Mouse (Mus musculus) CH12.LX (cell line): ENCODE measurements around the gene Nptn. TPM values are rescaled to one million over a fixed set of nuclear protein-coding genes. Genes with fewer than 3 reads are reported as not detected.
A peak's percentile ranks its signal among the peaks of the same experiment; 100 is the strongest.

Experiments
- DNase-seq: peaks from one replicate; pipeline ENCODE4 v3.0.0-alpha.2; 2013; ENCODE audit errors: extremely low read depth
- H3K27ac ChIP-seq: 2 replicates; pipeline ENCODE4 v1.5.1; 2012; ENCODE audit warnings: low read depth, mild to moderate bottlenecking, control low read depth, moderate library complexity; ENCODE audit not compliant: insufficient read depth
- H3K27me3 ChIP-seq: replicated peaks from 2 replicates; pipeline ENCODE3; 2012; ENCODE audit warnings: inconsistent platforms
- H3K36me3 ChIP-seq, 2 experiments: replicated peaks in 1 of 2; 2 replicates each; pipeline versions ENCODE3 to v1.6.1; 2012; ENCODE audit warnings: inconsistent platforms in 1 of 2, low read length in 1 of 2, mild to moderate bottlenecking in 1 of 2, mixed read lengths in 1 of 2, moderate library complexity in 1 of 2; ENCODE audit not compliant: control insufficient read depth in 1 of 2, insufficient read depth in 1 of 2
- H3K4me1 ChIP-seq, 2 experiments: 2 replicates each; pipeline ENCODE4 v1.6.1; 2012; ENCODE audit warnings: inconsistent platforms in 1 of 2, moderate library complexity in 1 of 2; ENCODE audit not compliant: insufficient read depth in 2 of 2, control insufficient read depth in 1 of 2
- H3K4me2 ChIP-seq: 2 replicates; pipeline ENCODE4 v1.6.1; 2012; ENCODE audit warnings: low read depth, mild to moderate bottlenecking, control low read depth; ENCODE audit not compliant: poor library complexity, insufficient read depth, severe bottlenecking
- H3K4me3 ChIP-seq, 3 experiments: fragments of 150-350 bp in 1 of 3; sonication (generic) in 1 of 3; replicated peaks in 1 of 3; 2 replicates each; pipeline versions ENCODE3 to v1.5.1; 2011 to 2012; ENCODE audit warnings: low read depth in 2 of 3, low read length in 2 of 3, mild to moderate bottlenecking in 2 of 3, moderate library complexity in 2 of 3, control low read depth in 1 of 3, improper control_type of control experiment in 1 of 3, inconsistent platforms in 1 of 3, mixed read lengths in 1 of 3; ENCODE audit not compliant: poor library complexity in 1 of 3
- H3K79me2 ChIP-seq: replicated peaks from 2 replicates; pipeline ENCODE4 v1.6.1; 2012; ENCODE audit warnings: mild to moderate bottlenecking, moderate library complexity; ENCODE audit not compliant: control insufficient read depth, poor library complexity, insufficient read depth, severe bottlenecking; ENCODE audit errors: extremely low read depth
- H3K9ac ChIP-seq: 2 replicates; pipeline ENCODE4 v1.6.1; 2012; ENCODE audit warnings: low read depth, mild to moderate bottlenecking, control low read depth, moderate library complexity; ENCODE audit not compliant: insufficient read depth
- H3K9me3 ChIP-seq: replicated peaks from 2 replicates; pipeline ENCODE3; 2012; ENCODE audit warnings: low read length, inconsistent platforms, mixed read lengths
- CHD2 ChIP-seq: IDR thresholded peaks from 2 replicates; pipeline ENCODE4 v1.6.1; 2011; ENCODE audit warnings: low read length, improper control_type of control experiment
- ETS1 ChIP-seq: conservative IDR thresholded peaks from 2 replicates; pipeline ENCODE4 v1.6.1; 2012; ENCODE audit warnings: low read depth, mild to moderate bottlenecking, inconsistent platforms, low read length, improper control_type of control experiment, moderate library complexity
- MAFK ChIP-seq: IDR thresholded peaks from 2 replicates; pipeline ENCODE4 v1.6.1; 2011; ENCODE audit warnings: low read length, improper control_type of control experiment; ENCODE audit not compliant: insufficient replicate concordance
- MAZ ChIP-seq: IDR thresholded peaks from 2 replicates; pipeline ENCODE4 v1.6.1; 2012; ENCODE audit warnings: low read depth, mild to moderate bottlenecking, inconsistent platforms, low read length, improper control_type of control experiment, moderate library complexity
- NELFE ChIP-seq: IDR thresholded peaks from 2 replicates; pipeline ENCODE4 v1.6.1; 2011; ENCODE audit warnings: low read depth, low read length, improper control_type of control experiment
- RAD21 ChIP-seq: IDR thresholded peaks from 2 replicates; pipeline ENCODE4 v1.6.1; 2011; ENCODE audit warnings: low read depth, mild to moderate bottlenecking, low read length, improper control_type of control experiment, moderate library complexity
- SMC3 ChIP-seq: IDR thresholded peaks from 2 replicates; pipeline ENCODE4 v1.6.1; 2011; ENCODE audit warnings: low read depth, low read length, improper control_type of control experiment
- TBP ChIP-seq: conservative IDR thresholded peaks from 2 replicates; pipeline ENCODE4 v1.6.1; 2011; ENCODE audit warnings: low read depth, low read length, improper control_type of control experiment
- ZKSCAN1 ChIP-seq: IDR thresholded peaks from 2 replicates; pipeline ENCODE4 v1.6.1; 2012; ENCODE audit warnings: low read depth, inconsistent platforms, low read length, improper control_type of control experiment, borderline replicate concordance
- dilution Hi-C: fragments of 300-500 bp; cut with MboI; formaldehyde crosslinking; loops from 2 replicates; pipeline ENCODE4 v1.14.3; 2020; ENCODE audit warnings: low sequenced_read_pairs; ENCODE audit not compliant: extremely low pct_unique_long_range_greater_than_20kb, extremely low pct_ligation_motif_present
- in situ Hi-C: fragments of 300-500 bp; cut with MboI; formaldehyde crosslinking; loops from 3 replicates; pipeline ENCODE4 v1.14.3; 2019; ENCODE audit warnings: low sequenced_read_pairs, low pct_ligation_motif_present, low pct_unique_long_range_greater_than_20kb, mixed read lengths
- polyA plus RNA-seq: library from polyadenylated mRNA; unstranded; fragments of >175 nt; gene quantifications from 2 replicates; pipeline ENCODE4 v1.2.1, GENCODE M21; 2012; ENCODE audit warnings: low read depth; ENCODE audit not compliant: insufficient read length
- total RNA-seq, 2 experiments: library from RNA; depleted of rRNA; stranded (reverse); fragments of 300-350 nt in 1 of 2; fragments of >200 nt in 1 of 2; gene quantifications; 2 replicates each; pipeline ENCODE4 v1.2.3; 2012 to 2014

Nptn gene
- total and polyA plus RNA-seq, 3 experiments = 48.4 to 184 (median 175) TPM

DNA sequence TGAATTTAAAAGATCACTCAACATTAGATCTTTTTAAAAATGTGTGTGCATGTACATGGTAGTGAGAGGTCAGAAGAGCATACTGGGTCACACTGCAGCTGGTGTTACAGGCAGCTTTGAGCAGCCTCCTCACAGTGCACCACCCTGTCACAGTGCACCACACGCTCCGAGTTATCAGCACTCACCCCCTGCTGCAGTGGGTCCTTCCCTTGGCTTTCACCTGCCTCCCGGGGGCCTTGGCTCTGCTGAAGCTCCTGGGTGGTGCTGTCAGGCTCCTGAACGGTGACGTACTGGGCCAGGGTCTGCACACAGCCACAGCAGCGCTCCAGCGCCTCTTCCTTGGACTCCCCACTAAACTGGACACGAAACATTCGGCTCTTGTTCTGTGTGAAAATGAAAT, 77.9 kb downstream of the Nptn start:
- peaks cover 14 to 82% of the 10 kb centered on the region in 2 experiments for H3K36me3 ChIP-seq
- no peaks in the 10 kb centered on the region for H3K9me3 ChIP-seq
- DNase-seq = no peak
- no peaks in the 10 kb centered on the region for H3K27me3 ChIP-seq
- no peak overlapping the region for H3K9ac ChIP-seq
- H3K4me3 ChIP-seq = no peak overlapping the region
- TF ChIP-seq NELFE = no peak
- in situ Hi-C loops (loop anchor here (10.0 kb wide), 2 partner anchors 75 to 115 kb away; partner anchors contain the start of gene Nptn), dilution Hi-C loops (no loop called here)
- H3K4me2 ChIP-seq = no peak overlapping the region
- peaks cover 0 to 31% of the 10 kb centered on the region in 2 experiments; a peak in 2 of 4 replicates for H3K4me1 ChIP-seq
- H3K79me2 ChIP-seq = no peaks in the 10 kb centered on the region
- no peak overlapping the region for H3K27ac ChIP-seq

GRCm38 (mm10) chr9:58660673-58661072, 78.6 kb downstream of the Nptn start:
- peaks cover 13 to 82% of the 10 kb centered on the region in 2 experiments for H3K36me3 ChIP-seq
- in situ Hi-C loops (no loop called here), dilution Hi-C loops (no loop called here)
- H3K9ac ChIP-seq = no peak overlapping the region
- H3K4me3 ChIP-seq = no peak overlapping the region
- H3K4me2 ChIP-seq = no peak overlapping the region
- no peaks in the 10 kb centered on the region for H3K27me3 ChIP-seq
- no peak for TF ChIP-seq ETS1
- TF ChIP-seq MAZ = no peak
- no peak for TF ChIP-seq CHD2
- no peak for TF ChIP-seq MAFK
- no peak for TF ChIP-seq TBP
- TF ChIP-seq SMC3 = no peak
- no peak overlapping the region for H3K27ac ChIP-seq
- peaks cover 0 to 31% of the 10 kb centered on the region in 2 experiments; a peak in 2 of 4 replicates for H3K4me1 ChIP-seq
- H3K79me2 ChIP-seq = no peaks in the 10 kb centered on the region
- DNase-seq = no peak
- H3K9me3 ChIP-seq = no peaks in the 10 kb centered on the region

- H3K79me2 ChIP-seq = no peaks in the 10 kb centered on the region
- no peak overlapping the region for H3K4me3 ChIP-seq
- dilution Hi-C loops (no loop called here), in situ Hi-C loops (no loop called here)
- H3K27me3 ChIP-seq = no peaks in the 10 kb centered on the region
- peak; percentile 5 for TF ChIP-seq RAD21
- TF ChIP-seq ZKSCAN1 = no peak
- DNase-seq = no peak
- H3K4me2 ChIP-seq = no peak overlapping the region
- H3K9me3 ChIP-seq = no peaks in the 10 kb centered on the region
- peaks cover 0 to 31% of the 10 kb centered on the region in 2 experiments; a peak in 2 of 4 replicates for H3K4me1 ChIP-seq
- peaks cover 13 to 81% of the 10 kb centered on the region in 2 experiments for H3K36me3 ChIP-seq
- H3K27ac ChIP-seq = no peak overlapping the region
- no peak overlapping the region for H3K9ac ChIP-seq
Measured at GRCm38 (mm10) chr9:58662007-58662406, 80.0 kb downstream of the Nptn start.
